Mouse (Mus musculus): ENCODE results near the gene Cdc42ep4. TPM values are rescaled to one million over a fixed set of nuclear protein-coding genes. Genes with fewer than 3 reads are reported as not detected.

Cdc42ep4 gene
- polyA plus RNA-seq (2012; rRNA removed), result 25.0 and 25.4 TPM in 2 replicates

DNA sequence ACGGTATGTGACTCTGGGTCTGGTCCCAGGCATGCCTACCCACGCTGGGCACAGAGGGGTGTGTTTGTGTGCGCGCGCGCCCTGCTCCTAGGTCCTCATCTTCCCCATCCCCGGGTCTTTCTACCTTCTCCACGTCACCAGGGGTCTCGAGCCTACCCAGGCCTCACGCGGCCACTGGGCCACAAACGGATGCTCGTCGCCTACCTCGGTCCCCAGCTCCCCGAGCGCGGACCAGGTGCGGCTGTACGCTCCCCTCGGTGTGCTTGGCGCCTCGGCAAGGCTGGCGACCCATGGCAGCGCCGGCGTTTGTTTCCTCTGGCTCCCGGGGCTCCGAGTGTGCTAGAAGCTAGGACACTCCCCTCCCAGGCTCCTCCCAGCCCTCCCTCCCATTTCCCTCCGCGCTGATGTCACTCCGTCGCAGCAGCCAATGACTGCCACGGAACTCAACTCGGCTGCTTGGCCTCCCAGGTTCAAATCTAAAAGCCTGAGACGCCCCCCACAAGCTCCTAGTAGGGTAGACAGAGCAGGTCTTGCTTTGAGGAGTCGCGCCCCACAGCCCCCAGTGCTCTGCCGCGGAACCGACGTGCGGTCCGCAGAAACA is at the start of gene Cdc42ep4:
Gene Cdc42ep4 (minus strand): TSS at position 398 of the 601 bp plus-strand sequence.

DNA sequence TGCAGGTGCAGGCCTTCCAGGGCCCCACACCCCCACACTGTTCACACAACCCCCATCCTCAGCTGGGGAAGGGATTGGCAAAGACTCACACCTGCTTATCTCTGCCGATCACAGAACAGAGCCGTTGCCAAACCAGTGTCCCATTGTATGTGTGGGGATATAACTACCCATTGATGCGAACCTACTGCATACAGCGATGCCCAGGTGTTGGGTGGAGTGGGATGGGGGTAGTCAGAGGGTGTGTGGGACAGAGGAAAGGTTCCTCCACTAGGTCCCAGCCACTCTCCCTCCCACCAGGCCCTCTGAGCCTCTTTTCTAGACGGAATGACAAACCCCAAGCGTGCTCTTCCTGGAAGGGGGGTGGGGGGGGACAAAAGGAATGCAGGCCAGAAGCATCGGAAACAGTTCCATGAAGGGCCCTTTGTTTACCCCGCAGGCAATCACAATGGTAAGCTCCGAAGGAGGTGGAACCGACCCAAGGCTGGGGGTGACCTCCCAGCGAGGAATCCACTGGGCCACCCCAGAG is 41.9 kb downstream of the Cdc42ep4 start, which contains the start of gene Cpsf4l:
Gene Cpsf4l (minus strand): TSS at position 287 of the 526 bp plus-strand sequence.

DNA sequence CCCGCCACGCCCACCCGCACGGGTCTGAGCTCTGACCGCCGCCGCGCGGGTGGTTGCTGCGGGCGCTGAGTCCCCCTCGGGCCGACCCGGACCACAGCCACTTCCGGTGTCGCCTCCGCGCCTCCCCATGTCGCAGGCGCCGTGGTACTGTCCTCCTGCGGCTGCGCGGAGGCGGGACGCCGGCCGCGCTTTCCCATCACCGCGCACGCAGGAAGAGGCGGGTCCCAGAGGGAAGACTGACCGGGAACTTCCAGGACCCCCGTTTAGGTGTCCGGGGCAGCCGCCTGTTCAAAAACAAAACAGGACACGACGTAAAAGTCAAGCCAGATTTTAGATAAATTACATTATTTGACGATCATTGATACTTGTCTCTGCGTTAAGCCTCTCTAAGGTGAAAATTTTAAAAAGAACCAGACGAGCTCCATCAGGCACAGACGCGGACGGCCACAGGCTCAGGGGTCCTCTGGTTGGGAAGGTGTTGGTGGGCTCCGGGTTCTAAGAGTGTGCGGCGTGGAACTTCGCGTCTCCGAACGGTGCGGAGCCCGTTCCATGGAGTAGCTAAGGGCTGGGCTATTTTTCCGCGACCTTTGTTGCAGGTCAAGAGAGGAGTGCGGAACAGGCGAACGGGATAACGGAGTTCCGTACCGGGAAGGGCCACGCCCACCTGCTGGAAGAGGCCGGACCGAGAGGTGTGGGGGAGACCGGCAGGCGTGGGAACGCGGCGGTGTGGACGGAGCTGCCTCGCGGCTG is 67.5 kb downstream of the Cdc42ep4 start, which contains the start of the genes Fam104a and D11Wsu47e:
Gene Fam104a (minus strand): TSS at position 199 of the 750 bp plus-strand sequence.
Gene D11Wsu47e (plus strand): TSS at position 456 of the 750 bp plus-strand sequence.

Other genes with a start within 250 kb of the Cdc42ep4 start
- 7.6 and 8.5 TPM in 2 replicates for gene Sstr2, start 132.5 kb downstream of the Cdc42ep4 start, polyA plus RNA-seq (2012; rRNA removed)
- 21.6 TPM in 2 replicates for gene Cog1, start 102.7 kb downstream of the Cdc42ep4 start, polyA plus RNA-seq (2012; rRNA removed)
- 55.2 and 63.8 TPM in 2 replicates for gene Slc39a11, start 101.8 kb downstream of the Cdc42ep4 start, polyA plus RNA-seq (2012; rRNA removed)
- 20.8 and 30.8 TPM in 2 replicates for gene Fam104a, start 67.7 kb downstream of the Cdc42ep4 start, polyA plus RNA-seq (2012; rRNA removed)
- 1.3 and 1.8 TPM in 2 replicates for gene D11Wsu47e, start 67.5 kb downstream of the Cdc42ep4 start, polyA plus RNA-seq (2012; rRNA removed)
- gene Cpsf4l, start 41.9 kb downstream of the Cdc42ep4 start, polyA plus RNA-seq (2012; rRNA removed), result 0.12 and 0.18 TPM in 2 replicates